Mouse (Mus musculus) ES-E14 (cell line): Measurements from ENCODE around the gene Nt5dc1. TPM values are rescaled to one million over a fixed set of nuclear protein-coding genes. Genes with fewer than 3 reads are reported as not detected.

Experiments used
- DNase-seq: peaks from one replicate; pipeline ENCODE4 v3.0.0-alpha.2; 2013; ENCODE audit warnings: low read depth, low spot score
- H3K27ac ChIP-seq: 2 replicates; pipeline ENCODE4 v1.5.1; 2012; ENCODE audit warnings: low read depth, mild to moderate bottlenecking, low read length, moderate library complexity, mixed read lengths; ENCODE audit not compliant: poor library complexity, insufficient read depth, severe bottlenecking
- H3K36me3 ChIP-seq: 2 replicates; pipeline ENCODE4 v1.6.1; 2012; ENCODE audit warnings: mild to moderate bottlenecking, low read length, moderate library complexity, mixed read lengths; ENCODE audit not compliant: control insufficient read depth, poor library complexity, insufficient read depth, severe bottlenecking
- H3K4me1 ChIP-seq, 2 experiments: fragments of 150-350 bp in 1 of 2; sonication (generic) in 1 of 2; 2 replicates each; pipeline ENCODE4 v1.6.1; 2012; ENCODE audit warnings: low read length in 2 of 2, mild to moderate bottlenecking in 1 of 2, mixed read lengths in 1 of 2; ENCODE audit not compliant: control insufficient read depth in 2 of 2, insufficient read depth in 2 of 2, poor library complexity in 1 of 2
- H3K4me3 ChIP-seq, 2 experiments: fragments of 150-350 bp in 1 of 2; sonication (generic) in 1 of 2; 2 replicates each; pipeline ENCODE4 v1.5.1; 2012; ENCODE audit warnings: low read length in 2 of 2, low read depth in 1 of 2, mild to moderate bottlenecking in 1 of 2, mixed read lengths in 1 of 2; ENCODE audit not compliant: insufficient read depth in 1 of 2, poor library complexity in 1 of 2, severe bottlenecking in 1 of 2
- H3K9ac ChIP-seq: 2 replicates; pipeline ENCODE4 v1.6.1; 2012; ENCODE audit warnings: low read depth, mild to moderate bottlenecking, low read length, mixed read lengths; ENCODE audit not compliant: poor library complexity, insufficient read depth, severe bottlenecking
- H3K9me3 ChIP-seq: fragments of 150-350 bp; sonication (generic); 2 replicates; pipeline ENCODE4 v1.6.1; 2012; ENCODE audit warnings: low read depth, mild to moderate bottlenecking, low read length; ENCODE audit not compliant: control insufficient read depth, insufficient read depth
- CHD2 ChIP-seq: IDR thresholded peaks from 2 replicates; pipeline ENCODE4 v1.6.1; 2014; ENCODE audit warnings: mild to moderate bottlenecking, low read depth, low read length, inconsistent platforms
- HCFC1 ChIP-seq: IDR thresholded peaks from 2 replicates; pipeline ENCODE4 v1.6.1; 2012; ENCODE audit warnings: low read length, inconsistent platforms, borderline replicate concordance; ENCODE audit not compliant: insufficient read depth
- MAFK ChIP-seq: IDR thresholded peaks from 2 replicates; pipeline ENCODE4 v1.6.1; 2014; ENCODE audit warnings: mild to moderate bottlenecking, low read depth, low read length, inconsistent platforms; ENCODE audit not compliant: insufficient read depth
- ZC3H11A ChIP-seq: IDR thresholded peaks from 2 replicates; pipeline ENCODE4 v1.6.1; 2012; ENCODE audit warnings: low read depth, mild to moderate bottlenecking, inconsistent platforms, low read length, borderline replicate concordance
- ZNF384 ChIP-seq: IDR thresholded peaks from 2 replicates; pipeline ENCODE4 v1.6.1; 2012; ENCODE audit warnings: low read depth, low read length, inconsistent platforms
- in situ Hi-C, 2 experiments: fragments of 600-800 bp; cut with MboI; formaldehyde crosslinking; loops; one replicate each; pipeline ENCODE4 v1.15.1; 2025; ENCODE audit warnings: low sequenced_read_pairs in 2 of 2, inconsistent platforms in 1 of 2; ENCODE audit not compliant: unreplicated experiment in 2 of 2
- total RNA-seq: library from RNA; depleted of rRNA; stranded (reverse); fragments of 300-350 nt; gene quantifications from 2 replicates; pipeline ENCODE4 v1.2.3, GENCODE M21; 2012

Gene Nt5dc1
- total RNA-seq, 1 experiment: 8.3 TPM

GRCm38 (mm10) chr10:34297299-34297979, 120.9 kb downstream of the Nt5dc1 start, which contains the start of gene Tspyl4:
TSS of gene Tspyl4 (plus strand) at chr10:34297442.
- Histone ChIP-seq H3K36me3 (no peaks in the 10 kb centered on the region), H3K9me3 (no peaks in the 10 kb centered on the region), H3K4me1 (peaks cover 0 to 3% of the 10 kb centered on the region in 2 experiments; a peak in 1 of 4 replicates), H3K9ac (peak within 1 kb of the TSS; percentile 73), H3K4me3 (peak within 1 kb of the TSS; percentile 75 to 77), H3K27ac (no peak within 1 kb of the TSS)
- TF ChIP-seq HCFC1 (no peak), ZC3H11A (no peak), ZNF384 (no peak), MAFK (0 out of 2 replicates have a peak, but pooled peaks have one; percentile 43), CHD2 (peak; percentile 93)
- in situ Hi-C loops: no loop called here
- peak; percentile 90 for DNase-seq

DNA sequence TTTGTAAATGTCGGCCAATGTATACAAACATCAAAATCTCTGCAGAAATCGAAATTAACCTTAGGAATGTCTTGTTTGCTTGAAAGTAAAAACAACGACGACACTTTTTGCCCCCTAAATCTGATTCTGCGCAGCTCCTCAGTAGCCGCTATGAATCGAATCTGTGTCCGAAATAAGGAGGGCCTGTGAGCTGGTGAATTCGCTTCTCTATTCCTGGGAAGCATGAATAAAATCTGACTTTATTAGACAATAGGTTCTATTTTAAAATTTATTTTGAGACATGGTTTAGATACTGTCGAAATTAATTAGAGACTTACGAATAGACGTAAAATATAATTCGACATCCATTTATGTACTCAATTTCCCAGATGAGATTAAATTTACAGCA, 121.4 kb downstream of the Nt5dc1 start:
- H3K9ac ChIP-seq: peak overlapping the region; percentile 73
- peak overlapping the region in 1 of 2 experiments; percentile 75; a peak in 3 of 4 replicates for H3K4me3 ChIP-seq
- no peak overlapping the region for H3K27ac ChIP-seq
- no peaks in the 10 kb centered on the region for H3K9me3 ChIP-seq
- DNase-seq: no peak
- TF ChIP-seq ZC3H11A: no peak
- no peak for TF ChIP-seq HCFC1
- TF ChIP-seq CHD2: no peak
- no peak for TF ChIP-seq ZNF384
- no peak for TF ChIP-seq MAFK
- in situ Hi-C loops: no loop called here
- H3K36me3 ChIP-seq: no peaks in the 10 kb centered on the region
- H3K4me1 ChIP-seq: peaks cover 0 to 3% of the 10 kb centered on the region in 2 experiments; a peak in 1 of 4 replicates

- in situ Hi-C loops: no loop called here
- no peak for TF ChIP-seq HCFC1
- no peak for TF ChIP-seq CHD2
- no peak for TF ChIP-seq ZC3H11A
- no peak for TF ChIP-seq ZNF384
- H3K36me3 ChIP-seq: no peaks in the 10 kb centered on the region; the same call in 1 of the 2 replicates
- H3K9ac ChIP-seq: peak overlapping the region; percentile 82
- H3K9me3 ChIP-seq: no peaks in the 10 kb centered on the region
- DNase-seq: no peak
- peaks cover 0 to 9% of the 10 kb centered on the region in 2 experiments; a peak in 1 of 4 replicates for H3K4me1 ChIP-seq
- H3K27ac ChIP-seq: no peak overlapping the region; the same call in 1 of the 2 replicates
- H3K4me3 ChIP-seq: peak overlapping the region; percentile 78 to 82
These were observed 135.7 kb downstream of the Nt5dc1 start for GRCm38 (mm10) chr10:34282420-34283238.

DNA sequence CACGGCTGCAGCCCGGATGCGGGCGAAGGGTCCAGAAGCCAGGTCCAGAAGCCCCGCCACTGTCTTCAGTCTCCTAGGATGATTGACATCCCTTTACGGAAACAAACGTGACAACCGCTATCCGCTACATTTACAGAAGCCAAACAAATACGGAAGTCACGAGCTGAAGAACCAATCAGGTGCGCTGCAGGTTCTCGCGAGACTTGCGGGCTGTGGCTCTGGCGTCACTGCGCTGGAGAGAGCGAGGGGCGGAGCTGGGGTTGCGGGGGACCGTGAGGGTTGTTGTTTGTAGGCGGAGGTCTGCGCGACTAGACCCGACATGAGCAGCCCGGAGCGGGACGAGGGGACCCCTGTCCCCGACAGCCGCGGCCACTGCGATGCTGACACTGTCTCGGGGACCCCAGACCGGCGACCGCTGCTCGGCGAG, 136.4 kb downstream of the Nt5dc1 start, which contains the start of gene Tspyl1:
Gene Tspyl1, plus strand, starts transcription at position 229 of the 427 bp plus-strand sequence.
- Histone ChIP-seq H3K36me3 (no peaks in the 10 kb centered on the region; the same call in 1 of the 2 replicates), H3K4me1 (peaks cover 0 to 9% of the 10 kb centered on the region in 2 experiments; a peak in 1 of 4 replicates), H3K9me3 (no peaks in the 10 kb centered on the region), H3K4me3 (peak within 1 kb of the TSS; percentile 78 to 82), H3K9ac (peak within 1 kb of the TSS; percentile 82), H3K27ac (no peak within 1 kb of the TSS; the same call in 1 of the 2 replicates)
- DNase-seq: peak; percentile 96
- TF ChIP-seq HCFC1 (peak; percentile 58; the same call in 1 of the 2 replicates), MAFK (no peak), CHD2 (peak; percentile 100)
- in situ Hi-C loops: no loop called here
